32 mouse cellular contexts compared by ENCODE assay signal in the genomic region with DNA sequence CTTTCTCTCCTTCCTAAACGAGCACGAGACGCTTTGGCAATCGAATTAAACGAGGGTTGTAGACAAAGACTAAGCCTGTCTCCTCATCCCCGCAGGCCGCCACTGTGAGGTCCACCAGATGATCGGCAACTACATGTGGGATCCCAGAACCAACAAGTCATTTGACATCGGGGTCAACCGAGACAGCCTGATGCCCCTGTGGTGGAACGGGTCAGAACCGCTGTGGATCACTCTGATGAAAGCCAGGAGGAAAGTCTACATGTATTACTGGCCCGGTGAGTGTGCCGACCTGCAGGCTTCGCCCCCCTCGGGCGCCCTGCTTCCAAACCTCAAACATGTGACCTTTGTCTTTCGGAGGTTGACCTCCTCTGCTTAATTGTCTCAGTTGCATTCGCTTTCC. TPM values are rescaled to one million over a fixed set of nuclear protein-coding genes. Genes with fewer than 3 reads are reported as not detected.
"Had no signal": no experiment of that assay in that cellular context is flagged by ENCODE, and none has a peak within 500 bp of the region (broad histone marks: within the 10 kb centered on the region; RNA-seq: fewer than 3 reads in every experiment).

No protein-coding gene starts in this region.

- H3K4me1 ChIP-seq: limb, embryonic 10.5 days; limb, embryonic 12.5 days; limb, embryonic 15.5 days; liver, embryonic 12.5 days; liver, embryonic 13.5 days; liver, embryonic 15.5 days; lung, embryonic 15.5 days; megakaryocyte, embryonic 14.5 days; midbrain, embryonic 15.5 days had no signal

- H3K9me3 ChIP-seq: limb, embryonic 10.5 days; limb, embryonic 12.5 days; limb, embryonic 13.5 days; limb, embryonic 15.5 days; liver, embryonic 12.5 days; liver, embryonic 13.5 days; liver, embryonic 15.5 days; lung, embryonic 15.5 days; midbrain, embryonic 12.5 days; midbrain, embryonic 13.5 days; midbrain, embryonic 15.5 days; neural tube, embryonic 12.5 days had no signal

- H3K27ac ChIP-seq: limb, embryonic 10.5 days; limb, embryonic 12.5 days; limb, embryonic 13.5 days; limb, embryonic 15.5 days; liver, embryonic 12.5 days; liver, embryonic 13.5 days; liver, embryonic 14.5 days; liver, embryonic 15.5 days; lung, embryonic 15.5 days; macrophage; midbrain, embryonic 10.5 days; midbrain, embryonic 12.5 days; midbrain, embryonic 13.5 days; midbrain, embryonic 15.5 days; neural tube, embryonic 12.5 days had no signal

- H3K4me2 ChIP-seq: limb, embryonic 12.5 days; limb, embryonic 13.5 days; limb, embryonic 15.5 days; liver, embryonic 11.5 days; liver, embryonic 12.5 days; liver, embryonic 13.5 days; liver, embryonic 15.5 days; lung, embryonic 14.5 days; lung, embryonic 15.5 days; midbrain, embryonic 11.5 days; midbrain, embryonic 12.5 days; midbrain, embryonic 13.5 days; midbrain, embryonic 15.5 days; neural tube, embryonic 12.5 days had no signal

- DNase-seq: left cerebral cortex, postnatal 4 days; liver; liver, embryonic 13.5 days; liver, postnatal 0 days; lung, adult 18-20 months; lung, adult 2 months; lung, embryonic 14.5 days; lung, postnatal 10 days; lung, postnatal 14 days; lung, postnatal 36 days; lung, postnatal 4 days; midbrain, embryonic 14.5 days had no signal

- ATAC-seq: liver, embryonic 12.5 days; liver, postnatal 0 days; lung, postnatal 0 days; midbrain, embryonic 13.5 days; midbrain, embryonic 15.5 days; midbrain, embryonic 16.5 days had no signal

- H3K4me3 ChIP-seq: limb, embryonic 10.5 days; limb, embryonic 12.5 days; limb, embryonic 13.5 days; limb, embryonic 15.5 days; liver, embryonic 12.5 days; liver, embryonic 13.5 days; liver, embryonic 15.5 days; lung, embryonic 15.5 days; megakaryocyte, embryonic 14.5 days; midbrain, embryonic 10.5 days; midbrain, embryonic 12.5 days; midbrain, embryonic 13.5 days; midbrain, embryonic 15.5 days; myocyte; neural tube, embryonic 12.5 days had no signal

- H3K27me3 ChIP-seq: liver, embryonic 12.5 days; liver, embryonic 13.5 days; liver, embryonic 15.5 days; lung, embryonic 15.5 days; megakaryocyte, embryonic 14.5 days; midbrain, embryonic 15.5 days; neural tube, embryonic 12.5 days had no signal

- H3K36me3 ChIP-seq: limb, embryonic 10.5 days; limb, embryonic 12.5 days; limb, embryonic 13.5 days; limb, embryonic 15.5 days; liver, embryonic 12.5 days; liver, embryonic 13.5 days; liver, embryonic 15.5 days; lung, embryonic 15.5 days; midbrain, embryonic 10.5 days; midbrain, embryonic 12.5 days; midbrain, embryonic 13.5 days; midbrain, embryonic 15.5 days; neural tube, embryonic 12.5 days had no signal

- H3K9ac ChIP-seq: limb, embryonic 12.5 days; limb, embryonic 13.5 days; limb, embryonic 15.5 days; liver, embryonic 12.5 days; liver, embryonic 13.5 days; liver, embryonic 14.5 days; liver, embryonic 15.5 days; liver, postnatal 0 days; lung, embryonic 14.5 days; lung, embryonic 15.5 days; midbrain, embryonic 12.5 days; midbrain, embryonic 13.5 days; midbrain, embryonic 15.5 days; neural tube, embryonic 12.5 days had no signal

RNA-seq across cellular contexts. Expression of a gene that starts 43.6 kb away (rescaled TPM):
- polyA plus RNA-seq: midbrain, embryonic 14.5 days; midbrain, embryonic 15.5 days; myocyte had no signal
